Mouse (Mus musculus): ENCODE data around the gene Sde2.

- TF ChIP-seq CTCF (IDR thresholded peaks at IDR 0.05; ENCODE audit: insufficient read depth, low read length) (no peak), POLR2A (IDR thresholded peaks at IDR 0.05; ENCODE audit: borderline replicate concordance, extremely low read depth, low read depth, low read length) (no peak)
These were observed 9.1 kb downstream of the Sde2 start for GRCm38 (mm10) chr1:180860030-180860429.
